Mouse (Mus musculus) lung, postnatal 4 days (tissue): Measurements from ENCODE around the gene Srsf2.
A peak's percentile ranks its signal among the peaks of the same experiment; 100 is the strongest.
"Not testable (repeated sequence)": the region's sequence is repeated elsewhere in the genome, so short reads cannot be mapped to it uniquely, and the experiment has no call there.

Source experiments
- DNase-seq, 2 experiments: peaks; one replicate each; pipeline ENCODE4 v3.0.0; 2021

Gene Srsf2

DNA sequence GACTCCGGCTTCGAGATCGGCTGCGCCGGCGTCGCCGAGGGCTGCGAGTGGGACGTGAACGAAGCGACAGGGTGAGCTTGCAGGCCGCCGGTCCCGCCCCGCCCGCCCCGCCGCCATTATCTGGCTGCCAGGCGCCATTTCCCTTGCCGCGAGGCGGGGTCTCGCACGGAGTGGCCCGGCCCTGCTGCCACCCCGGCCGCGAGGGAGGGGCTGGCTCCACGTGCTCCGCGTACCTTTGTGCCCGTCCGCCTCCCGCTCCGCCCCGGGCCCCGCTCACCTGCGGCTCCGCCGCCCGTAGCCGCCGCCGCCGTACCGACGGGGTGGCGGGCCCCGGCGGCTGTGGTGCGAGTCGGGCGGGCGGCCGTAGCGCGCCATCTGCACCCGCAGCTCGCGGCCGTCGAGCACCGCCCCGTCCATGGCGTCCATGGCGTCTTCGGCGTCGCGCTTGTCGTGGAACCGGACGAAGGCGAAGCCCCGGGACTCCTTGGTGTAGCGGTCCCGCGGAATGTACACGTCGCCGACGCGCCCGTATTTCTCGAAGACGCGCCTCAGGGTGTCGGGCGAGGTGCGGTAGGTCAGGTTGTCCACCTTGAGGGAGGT is 503 bp downstream of the Srsf2 start, which contains the start of gene Mfsd11:
Gene Mfsd11, plus strand, starts transcription at position 150 of the 600 bp plus-strand sequence.
- DNase-seq: peak; percentile 88 to 93

DNA sequence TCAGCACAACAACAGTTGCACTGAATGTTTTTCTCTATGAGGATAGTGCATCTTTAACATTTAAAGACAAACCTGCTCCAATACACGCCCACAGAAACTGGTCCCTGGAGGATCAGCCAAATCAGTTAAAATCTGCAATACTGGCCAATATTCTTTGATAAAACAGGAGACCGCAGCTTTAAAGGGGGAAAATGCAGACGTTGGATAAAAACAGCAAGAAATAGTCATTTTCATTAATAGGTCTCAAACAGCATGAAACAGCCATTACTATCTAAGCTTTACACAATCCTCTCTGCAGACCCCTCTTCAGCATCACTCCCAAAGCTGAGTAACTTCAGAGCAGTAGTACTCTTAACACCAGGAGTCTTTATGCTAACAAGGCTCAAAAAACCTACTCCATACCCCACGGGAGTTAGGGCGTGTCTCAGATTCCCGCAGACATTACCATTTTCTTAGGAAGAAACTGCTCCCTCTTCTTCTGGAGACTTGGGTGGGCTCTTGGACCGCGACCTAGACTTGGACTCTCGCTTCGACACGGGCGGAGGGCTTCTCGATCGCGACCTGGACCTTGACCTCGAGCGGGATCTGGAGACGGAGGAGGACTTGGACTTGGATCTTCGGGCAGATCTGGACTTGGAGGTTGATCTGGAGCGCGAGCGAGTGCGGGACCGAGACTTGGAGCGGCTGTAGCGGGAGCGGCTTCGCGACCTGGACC is 1.2 kb downstream of the Srsf2 start:
- DNase-seq: no peak

DNA sequence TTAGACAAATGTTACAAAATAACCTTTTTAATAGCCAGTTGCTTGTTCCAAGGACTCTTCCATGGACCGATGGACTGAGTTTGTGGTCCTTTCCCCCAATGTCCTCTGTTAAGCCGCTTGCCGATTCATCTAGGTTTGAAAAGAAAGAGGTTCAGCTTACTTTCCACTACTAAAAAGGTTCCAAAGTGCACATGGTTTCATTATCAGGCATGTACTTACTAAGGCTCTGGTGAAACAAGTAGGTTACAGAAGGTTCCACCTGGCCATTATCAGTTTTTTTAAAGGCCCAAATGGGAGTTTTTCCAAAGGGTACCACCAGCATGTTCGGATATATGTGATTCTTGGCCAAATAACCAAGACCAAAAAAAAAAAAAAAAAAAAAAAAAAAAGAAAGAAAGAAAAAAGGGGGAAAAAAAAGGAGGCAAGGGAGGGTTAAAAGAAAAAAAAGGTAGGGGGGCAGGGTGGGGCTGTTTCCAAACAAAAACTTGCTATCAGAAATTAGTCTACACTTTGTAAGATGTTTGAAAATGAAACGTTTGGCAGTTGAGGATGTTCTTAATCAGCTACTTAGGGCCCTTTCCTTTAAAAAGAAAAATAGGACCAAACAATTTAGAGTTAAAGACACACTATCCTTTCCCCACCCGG is 1.9 kb downstream of the Srsf2 start:
- no peak for DNase-seq

DNA sequence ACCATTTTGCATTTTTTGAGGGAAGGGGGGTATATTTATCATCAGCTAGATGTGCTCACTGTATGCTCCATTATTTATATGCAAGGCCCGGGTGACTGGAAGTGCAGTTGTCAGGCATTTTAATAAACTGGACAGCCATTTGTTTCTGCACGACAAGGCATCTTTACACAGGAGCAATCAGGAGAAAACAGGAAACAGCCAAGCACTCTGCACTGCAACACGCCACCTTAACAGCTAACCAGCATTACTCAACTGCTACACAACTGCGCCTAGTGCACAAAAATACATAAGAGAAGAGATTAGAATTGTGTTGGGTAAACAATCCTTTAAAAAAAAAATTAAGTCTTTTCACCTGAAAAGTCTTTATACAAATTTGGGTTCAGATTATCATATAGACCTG is 2.8 kb downstream of the Srsf2 start:
- no peak for DNase-seq

DNA sequence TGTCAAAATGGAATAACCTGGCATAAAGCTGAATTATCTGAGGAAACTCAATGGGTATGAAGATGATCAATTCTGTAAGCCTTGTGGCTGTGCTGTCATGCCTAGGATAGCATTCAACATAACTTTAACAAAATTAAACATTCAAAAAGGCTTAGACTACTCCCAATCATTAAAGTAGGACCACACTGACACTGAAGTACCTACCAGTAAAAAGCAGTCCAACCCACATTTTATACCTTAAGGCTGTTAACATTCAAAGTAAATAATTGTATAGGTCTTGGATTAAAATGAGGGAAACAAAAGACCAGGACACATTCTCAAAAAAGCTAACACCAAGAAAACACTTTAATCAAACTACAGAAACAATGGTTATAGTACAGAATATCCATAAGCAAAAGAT is 3.3 kb downstream of the Srsf2 start:
- no peak for DNase-seq

DNA sequence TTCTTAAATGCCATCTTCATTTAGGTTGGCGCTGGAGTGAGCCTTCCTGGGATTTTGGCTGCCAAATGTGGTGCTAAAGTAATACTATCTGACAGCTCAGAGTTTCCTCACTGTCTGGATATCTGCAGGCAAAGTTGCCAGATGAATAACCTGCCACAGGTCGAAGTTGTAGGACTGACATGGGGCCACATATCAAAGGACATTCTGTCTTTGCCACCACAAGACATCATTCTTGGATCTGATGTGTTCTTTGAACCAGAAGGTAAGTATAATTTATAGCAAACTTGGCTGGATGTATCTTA is 4.1 kb downstream of the Srsf2 start:
- DNase-seq: not testable (repeated sequence)

DNA sequence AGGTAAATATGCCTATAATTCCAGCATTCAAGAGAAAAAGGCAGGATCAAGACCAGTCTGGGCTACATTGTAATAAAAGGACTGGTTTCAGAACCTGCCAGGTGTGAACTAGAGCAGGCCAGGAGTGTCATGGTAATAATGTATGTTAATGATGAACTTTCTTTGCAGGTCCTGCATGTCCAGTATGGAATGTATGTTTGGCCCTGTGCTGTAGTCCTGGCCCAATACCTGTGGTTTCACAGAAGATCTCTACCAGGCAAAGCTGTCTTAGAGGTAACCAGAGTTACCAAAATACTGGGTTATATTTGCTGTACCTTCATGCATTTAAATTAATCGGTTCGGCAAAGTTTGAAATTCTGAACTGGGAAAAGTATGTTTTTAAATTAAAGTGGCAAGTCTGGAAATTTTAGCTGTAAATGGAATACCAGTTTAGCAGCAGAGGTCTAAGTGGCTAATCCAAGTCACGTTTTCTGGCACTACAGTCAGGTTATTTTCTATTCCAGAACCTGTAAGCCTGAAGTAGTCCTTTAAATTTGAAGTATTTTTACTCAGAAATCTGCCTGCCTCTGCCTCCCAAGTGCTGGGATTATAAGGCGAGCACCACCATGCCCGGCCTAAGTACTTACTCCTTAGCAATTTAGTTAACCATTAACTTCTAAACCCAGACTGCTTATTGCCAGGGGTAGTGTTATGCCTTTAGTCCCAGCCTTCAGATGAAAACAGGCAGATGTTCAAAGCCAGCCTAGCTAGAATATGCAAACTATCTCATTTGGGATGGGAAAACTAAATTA is 4.6 kb downstream of the Srsf2 start:
- DNase-seq: no peak

DNA sequence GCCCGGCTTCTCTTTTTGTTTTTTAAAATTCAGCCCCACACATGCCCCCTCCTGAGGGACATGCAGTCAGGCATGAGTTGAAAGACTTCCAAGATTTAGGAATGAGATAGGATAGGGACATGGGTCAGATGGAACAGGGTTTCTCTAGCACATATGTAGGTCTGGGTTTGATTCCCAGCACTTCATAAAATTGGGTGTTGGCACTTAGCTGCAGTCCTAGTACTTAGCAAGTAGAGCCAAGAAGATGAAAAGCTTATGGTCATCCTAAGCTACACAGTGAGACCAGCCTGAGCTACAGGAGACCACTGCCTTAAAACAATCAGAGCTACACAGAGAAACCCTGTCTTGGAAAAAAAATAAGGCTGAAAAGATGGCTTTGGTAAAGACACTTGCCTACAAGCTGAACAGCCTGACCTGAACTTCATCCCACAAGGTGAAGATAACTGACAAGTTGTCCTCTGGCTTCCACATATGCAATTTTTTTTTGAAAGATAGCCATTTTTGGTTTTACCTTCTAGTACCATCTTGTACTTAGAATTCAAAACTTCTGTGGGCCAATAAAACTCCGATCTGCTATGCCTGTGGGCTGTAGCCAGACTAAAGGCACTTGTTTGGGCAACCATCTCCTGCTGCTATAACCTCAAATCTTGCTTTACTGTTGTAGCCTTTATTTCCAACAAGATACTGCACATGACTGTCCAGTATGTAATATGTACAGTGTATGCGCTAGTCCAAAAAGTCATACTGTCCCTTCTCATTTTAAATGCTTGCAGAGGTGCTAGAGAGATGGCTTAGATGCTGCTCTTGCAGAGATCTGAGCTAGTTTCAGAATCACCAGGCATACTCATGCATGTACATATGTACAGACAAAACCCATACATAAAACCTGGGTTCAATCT is 5.5 kb downstream of the Srsf2 start:
- DNase-seq: no peak

DNA sequence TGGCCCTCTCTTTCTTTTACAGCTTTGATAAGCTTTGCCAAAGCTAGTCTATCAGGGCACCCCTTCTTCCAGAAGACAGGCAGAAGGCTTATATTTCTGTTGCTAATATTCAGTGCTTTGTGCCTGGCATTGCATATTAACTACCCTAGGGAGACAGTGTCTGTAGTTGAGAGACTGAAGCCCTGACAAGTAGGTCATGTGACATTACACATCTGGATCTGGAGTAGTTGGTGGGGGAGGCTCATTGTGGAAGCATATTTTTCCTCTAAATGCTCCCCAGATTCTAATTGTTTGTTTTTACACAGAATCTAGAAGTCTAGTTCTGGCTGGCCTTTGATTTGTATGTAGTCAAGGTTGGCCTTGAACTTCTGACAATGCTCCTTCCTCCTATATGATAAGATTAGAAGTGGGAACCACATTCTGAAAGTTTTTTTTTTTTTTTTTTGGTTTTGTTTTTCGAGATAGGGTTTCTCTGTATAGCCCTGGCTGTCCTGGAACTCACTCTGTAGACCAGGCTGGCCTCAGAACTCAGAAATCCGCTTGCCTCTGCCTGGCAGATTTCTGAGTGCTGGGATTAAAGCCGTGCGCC is 6.2 kb downstream of the Srsf2 start:
- DNase-seq: no peak

DNA sequence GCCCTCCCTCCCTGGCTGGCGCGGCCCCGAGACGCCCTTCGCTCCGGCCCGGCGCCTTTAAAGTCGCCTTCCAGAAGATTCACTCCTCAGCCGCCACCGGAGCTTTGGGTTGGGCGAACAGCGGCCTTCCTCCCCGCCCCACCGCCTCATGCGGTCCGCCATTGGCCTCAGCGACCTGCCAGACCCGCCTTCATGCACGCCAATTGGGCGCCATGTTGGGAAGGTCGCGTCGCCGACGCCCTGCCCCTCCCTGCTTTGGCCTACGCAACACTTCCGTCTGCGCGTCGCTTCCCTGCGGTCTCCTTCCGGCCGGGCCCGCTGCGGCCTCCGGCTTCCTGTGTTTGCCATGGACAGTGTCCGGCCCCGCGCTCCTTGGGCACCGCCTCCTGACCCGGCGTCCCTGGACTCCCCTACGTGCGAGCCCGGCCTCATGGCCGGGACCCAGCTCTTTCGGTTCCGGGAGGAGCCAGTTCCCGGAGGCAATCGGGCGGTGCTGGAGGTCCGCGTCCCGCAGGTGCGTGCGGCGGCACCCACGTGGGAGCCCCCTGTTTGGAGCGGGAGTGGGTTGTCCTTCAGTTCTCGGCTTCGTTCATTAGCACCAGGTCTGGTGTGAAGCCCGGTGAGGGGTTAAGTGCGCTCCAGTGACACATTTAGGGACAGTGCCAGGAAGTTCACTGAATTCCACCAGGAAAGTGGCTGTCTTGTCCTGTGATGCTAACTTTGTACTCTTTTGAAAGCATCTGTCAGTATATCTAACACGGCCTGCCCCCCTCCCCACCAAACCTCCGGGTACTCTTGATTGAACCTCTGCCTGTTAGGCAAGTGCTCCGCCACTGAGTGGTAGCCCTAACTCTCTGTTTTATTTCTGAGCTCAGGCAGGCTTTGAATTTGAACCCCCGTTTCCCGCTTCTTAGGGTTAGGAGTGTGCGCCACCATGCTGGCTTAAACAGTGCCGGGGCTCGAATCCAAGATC is 9.3 kb downstream of the Srsf2 start, which contains the start of the genes Mettl23 and Jmjd6:
Gene Mettl23, plus strand, starts transcription at position 18 of the 973 bp plus-strand sequence.
Gene Jmjd6, minus strand, starts transcription at position 189 of the 973 bp plus-strand sequence.
- DNase-seq: peak; percentile 98 to 100

DNA sequence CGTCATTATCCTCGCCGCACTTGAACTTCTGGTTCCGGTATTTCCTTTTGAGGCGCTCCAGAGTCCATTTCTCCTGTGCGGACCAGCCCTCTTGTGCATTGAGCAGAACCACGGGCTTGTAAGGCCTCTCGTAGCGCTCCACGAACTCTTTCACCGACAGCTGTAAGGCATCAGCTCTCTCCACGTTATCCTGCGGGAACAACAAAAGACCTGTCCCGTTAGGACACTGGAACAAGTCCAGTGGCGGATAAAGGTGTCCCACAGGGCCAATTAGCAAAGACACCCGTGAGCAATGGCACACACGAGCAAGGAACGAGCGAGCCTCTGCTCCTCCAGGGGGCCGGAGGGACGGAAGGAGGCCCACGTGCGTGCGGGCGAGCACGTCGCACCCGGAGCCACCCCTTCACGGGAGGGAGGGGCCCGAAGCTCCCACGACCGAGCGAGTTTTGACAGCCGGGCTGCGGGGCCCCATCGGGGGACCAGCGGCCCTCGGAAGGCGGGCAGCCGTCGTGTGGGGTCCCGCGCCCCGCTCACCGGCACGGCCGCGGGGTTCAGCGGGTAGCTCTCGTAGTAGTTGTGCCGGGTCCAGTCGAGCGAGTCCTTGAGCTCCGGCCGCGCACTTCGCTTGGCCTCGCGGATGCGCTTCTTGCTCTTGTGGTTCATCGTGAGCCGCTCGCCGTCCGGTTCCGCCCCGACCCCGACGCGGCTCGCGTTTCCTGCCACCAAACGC is 10.2 kb downstream of the Srsf2 start:
- DNase-seq: peak; percentile 76 to 84

DNA sequence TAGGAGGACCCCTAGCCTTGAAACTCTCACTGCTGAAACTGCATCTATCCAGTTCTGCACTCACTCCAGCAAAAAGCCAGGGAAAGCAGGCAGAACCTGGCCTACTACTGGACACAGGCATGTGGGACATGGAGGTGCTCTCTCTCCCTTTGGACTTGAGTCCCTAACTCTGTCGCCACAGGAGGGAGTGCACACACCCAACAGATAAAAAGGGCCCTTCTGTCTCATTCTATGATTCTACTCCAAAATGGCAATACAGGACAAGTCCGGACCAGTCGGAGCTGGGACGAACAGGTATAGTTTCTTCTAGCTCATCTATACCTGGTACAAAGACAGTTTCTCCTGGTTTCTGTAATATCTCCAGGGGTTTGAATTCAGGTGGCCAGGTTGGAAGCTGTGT is 12.1 kb downstream of the Srsf2 start:
- DNase-seq: no peak

DNA sequence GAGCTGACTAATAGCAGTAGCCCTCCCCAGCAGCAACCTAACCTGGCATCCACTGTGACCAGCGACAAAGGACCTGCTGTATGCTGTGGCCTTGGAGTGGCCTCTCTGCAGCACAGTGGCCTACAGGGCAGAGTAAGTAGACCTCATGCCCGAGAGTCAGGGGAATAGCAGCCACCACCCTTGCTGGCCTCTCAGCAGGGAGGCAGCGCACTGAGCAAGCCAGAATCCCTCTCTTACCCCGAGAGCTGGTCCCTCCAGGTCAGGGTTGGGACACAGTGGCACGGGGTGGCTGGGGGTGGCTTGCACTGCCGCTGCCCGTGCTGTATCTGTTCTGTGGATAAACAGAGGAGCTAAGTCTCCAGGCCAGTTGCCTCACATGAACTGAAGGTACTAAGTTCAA is 13.3 kb downstream of the Srsf2 start:
- DNase-seq: no peak

DNA sequence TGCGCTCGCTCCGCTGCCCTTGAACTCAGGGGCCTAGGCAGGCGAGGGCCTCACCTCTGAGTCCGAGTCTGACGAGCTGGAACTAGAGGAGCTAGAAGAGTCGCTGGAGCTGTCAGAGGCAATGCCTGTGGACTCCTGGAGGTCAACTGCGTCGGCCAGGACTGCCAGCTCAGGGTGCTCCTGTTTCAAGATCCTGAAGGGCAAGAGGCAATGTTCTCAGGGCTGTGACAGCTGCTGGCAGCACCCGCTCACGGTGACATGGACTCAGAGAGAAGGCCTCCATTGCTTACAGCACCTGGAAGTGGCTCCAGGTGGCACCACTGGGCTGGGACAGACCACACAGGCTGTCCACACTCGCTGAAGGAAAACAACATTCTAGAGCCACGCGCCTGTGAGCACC is 14.0 kb downstream of the Srsf2 start:
- no peak for DNase-seq

DNA sequence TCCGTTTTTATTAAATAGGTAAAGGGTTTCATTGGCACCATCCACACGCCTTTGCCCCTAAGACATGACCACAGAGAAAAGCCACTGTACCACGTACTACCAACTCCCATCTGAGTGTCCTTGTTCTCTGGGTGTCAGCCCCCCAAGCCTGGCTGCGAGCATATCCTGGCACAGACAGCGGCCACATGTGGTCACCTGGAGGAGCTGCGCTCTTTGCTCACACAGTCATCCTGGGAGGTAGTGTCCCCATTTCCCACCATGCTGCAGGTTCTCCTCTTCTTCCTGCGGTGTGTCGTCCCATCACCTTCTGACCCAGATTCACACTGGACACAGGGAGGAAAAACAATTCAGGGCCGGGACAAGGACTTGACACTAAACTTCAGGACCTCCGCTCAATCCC is 15.5 kb downstream of the Srsf2 start:
- no peak for DNase-seq

DNA sequence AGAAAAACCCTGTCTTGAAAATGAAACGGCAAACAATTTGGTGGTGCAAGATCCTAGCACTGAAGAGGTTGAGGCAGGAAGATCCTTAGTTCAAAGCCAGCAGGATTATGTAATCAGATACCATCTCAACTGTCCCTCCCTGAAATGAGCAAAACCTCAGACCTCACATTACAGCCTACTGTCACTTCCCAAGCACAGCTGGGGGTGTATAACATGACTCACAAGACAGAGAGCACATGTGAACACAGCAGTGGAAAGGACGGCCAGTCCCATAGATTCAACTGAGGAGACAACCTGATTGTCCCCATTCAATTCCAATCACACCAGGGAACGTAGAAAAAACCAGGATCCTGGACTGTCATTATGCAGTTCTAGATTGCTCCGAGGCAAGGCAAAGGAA is 16.6 kb downstream of the Srsf2 start:
- no peak for DNase-seq

DNA sequence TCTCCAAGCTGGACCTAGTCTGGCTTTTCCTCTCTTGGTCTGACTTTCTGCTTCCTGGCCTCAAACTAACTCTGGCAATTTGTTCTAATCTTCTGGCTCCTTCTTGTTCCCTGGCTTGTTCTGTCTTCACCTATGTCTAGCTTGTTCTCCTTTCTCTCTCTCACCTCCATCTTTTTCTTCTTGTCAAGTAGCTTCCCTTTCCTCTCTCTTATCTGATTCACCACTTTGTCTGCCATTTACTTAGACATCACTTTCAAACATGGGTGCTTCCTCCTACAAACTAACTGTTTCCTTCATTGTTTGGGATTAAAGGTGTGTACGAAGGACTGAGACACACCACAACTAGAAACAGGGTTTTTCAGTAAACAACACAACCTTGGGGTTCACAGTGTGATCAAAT is 17.9 kb downstream of the Srsf2 start:
- DNase-seq: no peak

DNA sequence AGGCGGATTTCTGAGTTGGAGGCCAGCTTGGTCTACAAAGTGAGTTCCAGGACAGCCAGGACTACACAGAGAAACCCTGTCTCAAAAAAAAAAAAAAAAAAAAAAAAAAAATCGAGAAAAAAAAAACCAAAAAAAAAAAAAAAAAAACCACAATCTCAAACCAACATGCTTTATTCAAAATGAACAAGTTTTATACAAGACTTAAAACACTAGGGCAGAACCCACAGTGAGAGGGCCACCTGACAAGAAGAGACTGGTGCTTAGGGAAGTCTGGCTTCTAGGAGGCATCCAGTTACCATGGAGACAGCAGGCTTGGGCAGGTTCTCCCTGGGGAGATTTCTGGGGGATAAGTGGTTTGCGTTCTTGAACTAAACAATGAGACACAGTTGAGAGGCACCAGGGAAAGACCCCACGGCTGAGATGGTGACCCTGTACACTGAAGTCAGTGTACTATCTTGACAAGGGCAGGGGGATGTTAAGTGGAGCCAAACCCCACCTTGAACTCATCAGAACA is 20.7 kb downstream of the Srsf2 start:
- DNase-seq: no peak

DNA sequence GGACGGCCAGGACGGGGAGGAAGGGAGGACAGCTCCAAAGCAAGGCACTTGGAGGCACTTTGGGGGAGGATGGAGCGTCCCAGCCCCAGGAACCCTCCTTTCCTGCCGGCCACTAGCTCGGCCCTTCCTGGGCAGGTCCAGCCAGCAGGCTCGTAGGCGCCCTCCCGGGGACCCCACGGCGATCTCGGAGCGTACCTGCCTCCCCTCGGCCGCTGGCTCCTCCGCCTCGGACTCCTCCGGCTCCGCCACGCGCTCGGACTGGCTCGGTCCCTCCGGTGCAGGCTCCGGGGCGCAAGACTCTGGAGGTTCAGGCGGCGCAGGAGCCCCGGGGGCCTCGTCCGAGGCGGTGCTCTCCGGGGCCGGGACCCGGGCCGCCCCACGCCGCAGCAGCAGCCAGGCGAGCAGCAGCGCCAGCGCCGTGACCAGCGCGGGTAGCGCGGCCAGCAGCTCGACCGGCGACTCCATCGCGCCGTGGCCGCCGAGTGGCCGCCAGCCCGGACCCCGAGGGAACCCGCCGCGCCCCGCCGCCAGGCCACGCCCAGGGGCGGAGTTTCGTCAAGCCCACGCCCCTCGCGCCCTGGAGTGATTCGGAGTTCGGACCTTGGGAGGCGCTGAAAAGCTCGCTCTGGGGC is 25.2 kb downstream of the Srsf2 start, which contains the start of gene Mxra7:
Gene Mxra7, minus strand, starts transcription at position 513 of the 632 bp plus-strand sequence.
- DNase-seq: peak; percentile 90
